Mouse (Mus musculus): ENCODE results near the gene Mafk. TPM values are rescaled to one million over a fixed set of nuclear protein-coding genes. Genes with fewer than 3 reads are reported as not detected.
"Not testable (repeated sequence)": the region's sequence is repeated elsewhere in the genome, so short reads cannot be mapped to it uniquely, and the experiment has no call there.

Mafk gene
- 10 to 100 TPM; 19.5 to 33.9 TPM for total RNA-seq (2021)
- long read RNA-seq, experiment 1, transcript Mafk-201 (3 exons, 2,849 nt): major isoform, 13 of 27 reads
- long read RNA-seq, experiment 1, partial matches to known transcripts: 1 of 27 reads
- long read RNA-seq, experiment 1, other reads (novel, unspliced or antisense): 13 of 27 reads
- long read RNA-seq, experiment 2, transcript Mafk-201 (3 exons, 2,849 nt): major isoform, 5 of 17 reads
- long read RNA-seq, experiment 2, partial matches to known transcripts: 2 of 17 reads
- long read RNA-seq, experiment 2, other reads (novel, unspliced or antisense): 10 of 17 reads

DNA sequence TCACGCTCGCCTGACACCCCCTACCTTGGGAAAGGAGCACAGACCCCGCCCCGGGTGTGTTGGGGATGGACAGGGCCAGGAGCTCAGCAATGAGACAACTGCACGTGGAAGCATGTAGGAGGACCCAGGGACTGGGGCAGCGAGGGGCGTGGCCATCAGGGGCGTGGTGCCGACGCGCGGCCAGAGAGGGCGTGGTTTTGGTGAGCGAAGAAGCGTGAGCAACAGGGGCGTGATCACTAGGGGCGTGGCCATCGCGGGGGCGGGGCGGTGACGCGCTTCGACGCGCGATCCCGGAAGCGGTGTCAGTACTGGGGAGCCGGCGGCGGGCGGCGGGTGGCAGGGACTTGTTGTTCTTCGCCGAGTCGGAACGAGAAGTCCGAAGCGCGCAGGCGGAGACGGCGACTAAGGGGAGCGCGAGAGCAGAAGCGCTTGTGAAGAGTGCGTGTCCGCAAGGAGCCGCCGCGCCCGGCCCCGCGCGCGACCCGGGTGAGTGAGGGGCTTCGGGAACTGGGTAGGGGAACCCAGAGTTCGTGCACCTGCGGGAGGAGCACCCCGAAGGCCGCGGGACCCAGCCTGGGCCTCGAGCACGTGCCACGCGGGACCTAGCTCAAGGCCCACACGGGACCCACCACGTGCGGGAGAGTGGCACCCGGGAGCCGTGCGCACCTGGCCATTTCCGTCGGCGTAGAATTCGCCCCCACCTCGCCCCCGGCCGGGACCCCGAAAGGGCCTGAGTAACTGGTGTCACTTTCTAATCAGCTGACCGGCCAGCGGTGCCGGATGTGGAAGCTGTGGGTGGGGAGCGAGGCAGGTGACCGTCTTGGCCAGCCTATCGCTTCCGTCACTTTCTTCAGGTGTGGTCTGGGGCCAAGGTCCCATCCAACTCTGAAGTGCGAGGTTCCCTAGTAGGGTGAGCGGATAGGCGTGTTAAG lies at the start of gene Mafk:
Gene Mafk (plus strand): TSS at position 287 of the 932 bp plus-strand sequence.
- DNase-seq (ENCODE audit: low spot score): peak; percentile 99

DNA sequence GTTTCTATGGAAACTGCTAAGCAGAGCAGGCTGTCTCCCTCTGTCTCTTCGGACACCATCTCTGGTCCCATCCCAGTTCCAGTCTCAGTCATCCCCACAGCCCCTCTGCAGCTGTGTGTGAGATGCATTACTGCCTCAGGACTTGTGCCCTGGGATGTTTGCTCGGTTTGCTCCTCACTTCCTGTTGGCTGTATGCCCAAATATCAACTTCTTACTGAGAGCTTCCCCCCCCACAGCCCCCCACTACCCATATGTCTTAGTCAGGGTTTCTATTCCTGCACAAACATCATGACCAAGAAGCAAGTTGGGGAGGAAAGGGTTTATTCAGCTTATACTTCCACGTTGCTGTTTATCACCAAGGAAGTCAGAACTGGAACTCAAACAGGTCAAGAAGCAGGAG lies 48.7 kb upstream of the Mafk start:
- not testable (repeated sequence) for DNase-seq (ENCODE audit: low spot score)

DNA sequence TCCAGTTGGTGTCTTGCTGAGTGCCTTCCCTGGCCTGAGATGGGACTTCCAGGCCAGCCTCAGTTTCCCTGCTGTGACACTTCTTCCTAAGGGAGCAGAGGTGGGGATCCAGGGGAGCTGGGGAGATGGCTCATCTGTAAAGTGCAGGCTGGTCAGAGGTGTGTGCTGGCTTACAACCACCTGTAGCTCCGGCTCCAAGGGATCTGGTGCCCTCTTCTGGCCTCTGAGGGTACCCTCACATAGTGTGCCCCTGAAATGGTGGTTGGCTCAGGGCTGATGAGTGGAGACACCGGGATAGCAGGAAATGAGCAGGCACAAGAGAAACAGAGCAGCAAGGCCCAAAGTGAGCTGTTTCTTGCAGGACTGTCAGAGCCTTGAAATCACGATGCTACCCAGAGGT lies 45.5 kb upstream of the Mafk start:
- DNase-seq (ENCODE audit: low spot score): peak; percentile 27

DNA sequence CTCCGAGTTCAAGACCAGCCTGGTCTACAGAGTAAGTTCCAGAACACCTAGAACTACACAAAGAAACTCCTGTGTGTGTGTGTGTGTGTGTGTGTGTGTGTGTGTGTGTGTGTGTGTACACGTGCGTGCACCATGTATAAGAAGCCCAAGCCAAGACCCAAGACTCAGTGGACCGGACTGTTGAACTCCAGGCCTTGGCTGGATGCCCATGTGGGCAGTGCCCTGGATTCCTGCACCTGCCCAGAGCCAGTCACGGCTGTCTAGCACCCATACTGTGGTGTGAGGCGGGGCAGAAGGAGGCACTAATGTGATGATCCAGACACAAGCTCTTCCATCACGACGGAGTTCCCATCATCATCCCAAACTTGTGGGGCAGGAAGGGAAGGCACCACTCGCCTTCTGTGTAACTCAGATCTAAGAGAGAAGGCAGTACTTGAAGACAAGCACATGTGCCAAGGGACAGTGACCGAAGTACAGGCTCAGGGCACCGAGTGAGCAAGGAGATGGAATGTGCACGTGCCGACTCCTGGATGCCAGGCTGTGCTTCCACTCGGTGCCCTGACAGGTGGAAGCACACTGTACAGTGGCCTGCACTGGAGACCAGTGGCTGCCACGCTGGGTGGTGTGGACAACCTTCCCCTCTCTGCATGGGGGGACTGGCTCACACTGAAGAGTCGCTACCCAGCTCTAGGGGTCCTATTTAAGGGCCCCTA lies 41.7 kb upstream of the Mafk start:
- no peak for DNase-seq (ENCODE audit: low spot score)

DNA sequence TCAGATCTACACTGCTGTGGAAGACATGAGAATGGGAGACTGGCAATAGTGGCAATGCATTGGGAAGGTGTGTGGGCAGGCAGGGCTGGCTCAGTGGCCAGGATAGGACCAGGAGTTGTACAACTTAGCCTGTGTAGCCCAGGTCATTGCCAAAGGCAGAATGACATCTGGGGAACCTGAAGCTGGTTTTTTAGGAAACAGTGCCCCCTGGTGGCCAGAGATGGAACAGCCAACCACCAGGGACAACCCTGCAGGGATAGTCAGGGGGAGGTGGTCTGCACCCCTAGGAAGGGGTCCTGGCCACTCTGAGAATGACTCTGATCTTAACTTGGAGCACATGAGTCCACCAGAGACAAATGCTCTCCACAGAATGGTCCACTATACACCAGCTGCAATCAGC lies 40.8 kb upstream of the Mafk start:
- DNase-seq (ENCODE audit: low spot score): peak; percentile 76

DNA sequence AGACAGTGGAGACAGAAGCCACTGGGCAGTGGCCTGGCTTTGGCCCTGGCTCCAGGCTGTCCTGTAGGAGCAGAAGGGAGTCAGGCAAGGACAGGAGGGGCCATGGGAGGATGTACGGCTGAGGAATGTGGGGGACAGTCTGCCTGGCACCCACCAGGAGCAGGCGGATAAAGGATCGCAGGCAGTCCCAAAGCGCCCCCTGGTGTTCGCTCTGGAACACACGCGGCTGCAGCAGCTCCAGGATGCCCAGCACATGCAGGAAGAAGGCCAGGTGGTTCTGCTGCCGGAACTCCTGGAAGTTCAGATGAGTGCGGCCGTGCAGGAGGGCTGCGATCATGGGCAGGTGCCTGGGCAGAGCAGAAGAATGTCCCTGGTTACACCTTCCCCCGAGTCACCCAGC lies 36.6 kb upstream of the Mafk start:
- peak; percentile 41 for DNase-seq (ENCODE audit: low spot score)

DNA sequence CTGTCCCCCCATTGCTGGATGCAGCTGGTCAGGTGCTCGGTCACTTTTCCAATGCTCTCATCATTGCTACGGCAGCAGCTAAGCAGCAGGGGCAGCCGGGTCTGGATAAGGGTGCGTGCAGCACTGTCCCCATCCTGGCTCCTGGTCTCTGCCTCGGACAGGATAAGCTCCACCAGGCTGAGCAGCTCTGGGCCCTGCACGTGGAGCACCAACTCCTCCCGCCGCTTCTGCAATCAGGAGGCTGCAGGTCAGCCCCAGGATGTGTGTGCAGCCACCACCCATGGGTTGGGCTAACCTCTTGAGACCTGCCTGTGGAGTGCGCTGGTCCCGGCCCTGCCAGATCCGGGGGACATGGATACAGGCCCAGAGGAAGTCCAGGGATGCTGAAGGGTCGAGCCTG lies 35.2 kb upstream of the Mafk start:
- DNase-seq (ENCODE audit: low spot score): no peak

DNA sequence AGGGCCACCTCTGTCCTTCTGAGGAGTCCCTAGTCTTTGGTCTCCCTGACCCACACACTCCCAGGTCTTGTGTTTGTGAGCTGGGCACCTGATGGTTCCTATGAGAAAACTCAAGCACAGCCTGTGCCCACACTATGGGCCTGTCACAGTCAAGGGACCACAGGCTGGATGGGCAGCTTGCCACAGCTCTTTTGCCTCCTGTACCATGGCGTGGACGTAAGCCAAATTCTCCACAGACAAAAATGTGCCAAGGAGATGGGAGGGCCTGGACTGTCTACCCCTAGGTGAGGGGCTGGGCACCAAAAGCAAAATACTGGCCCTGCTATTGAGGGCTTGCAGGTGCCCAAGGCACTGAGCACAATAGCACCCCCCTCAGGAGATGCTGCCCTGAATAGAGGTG lies 34.7 kb upstream of the Mafk start:
- no peak for DNase-seq (ENCODE audit: low spot score)

DNA sequence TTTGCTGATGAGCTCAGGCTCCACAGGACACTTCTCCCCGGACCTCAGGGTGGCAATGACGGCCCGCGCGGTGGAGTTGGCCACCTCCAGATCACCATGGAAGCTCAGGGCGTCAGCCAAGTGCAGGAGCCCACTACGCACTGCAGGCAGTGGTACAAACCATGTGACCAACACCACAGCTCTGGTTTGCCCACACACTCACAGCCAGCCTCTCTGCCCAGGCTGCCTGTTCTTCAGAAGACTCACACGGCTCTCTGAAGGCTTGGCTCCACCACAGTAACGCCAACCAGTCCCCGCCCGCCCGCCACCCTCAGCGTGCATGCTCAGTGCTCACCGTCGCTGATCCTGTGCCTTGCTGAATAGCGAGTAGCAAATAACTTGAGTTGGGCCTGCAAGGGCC lies 33.2 kb upstream of the Mafk start:
- DNase-seq (ENCODE audit: low spot score): no peak

DNA sequence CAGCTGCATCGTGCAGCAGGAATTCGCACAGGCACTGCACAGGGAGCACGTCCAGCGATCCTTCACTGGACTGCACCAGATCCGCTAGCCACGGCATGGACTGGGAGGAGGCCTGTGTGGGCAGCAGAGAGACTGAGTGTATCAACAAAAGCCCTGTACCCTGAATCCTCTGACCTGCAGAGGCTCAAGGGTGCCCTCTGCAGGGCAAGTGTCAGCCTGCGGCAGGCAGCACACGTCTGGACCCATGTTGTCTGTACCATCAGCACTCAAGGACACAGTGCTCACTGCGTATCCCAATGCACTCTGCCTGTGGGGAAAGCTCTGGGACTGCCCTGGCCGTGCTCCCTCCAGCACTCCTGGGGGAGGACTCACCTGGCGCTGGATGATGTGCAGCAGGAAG lies 27.0 kb upstream of the Mafk start:
- no peak for DNase-seq (ENCODE audit: low spot score)

DNA sequence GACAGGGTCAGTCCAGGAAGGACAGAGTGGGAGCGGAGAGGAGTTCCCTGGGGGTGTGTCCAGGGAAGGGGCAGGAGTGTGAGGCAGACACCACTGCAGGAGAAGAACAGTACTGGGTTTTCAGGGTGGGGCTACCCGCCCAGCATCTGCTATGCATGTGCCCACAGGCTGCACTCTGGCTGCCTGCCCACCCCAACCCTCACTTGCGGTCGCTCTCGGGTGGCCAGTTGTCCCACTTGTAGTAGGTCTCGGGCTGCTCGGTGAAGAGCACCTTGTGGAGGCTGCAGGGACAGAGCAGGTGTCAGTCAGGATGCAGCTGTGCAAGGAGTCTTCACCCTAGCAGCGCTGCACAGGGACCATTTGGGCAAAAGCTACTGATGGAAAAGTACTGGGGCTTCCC lies 23.1 kb upstream of the Mafk start:
- no peak for DNase-seq (ENCODE audit: low spot score)

DNA sequence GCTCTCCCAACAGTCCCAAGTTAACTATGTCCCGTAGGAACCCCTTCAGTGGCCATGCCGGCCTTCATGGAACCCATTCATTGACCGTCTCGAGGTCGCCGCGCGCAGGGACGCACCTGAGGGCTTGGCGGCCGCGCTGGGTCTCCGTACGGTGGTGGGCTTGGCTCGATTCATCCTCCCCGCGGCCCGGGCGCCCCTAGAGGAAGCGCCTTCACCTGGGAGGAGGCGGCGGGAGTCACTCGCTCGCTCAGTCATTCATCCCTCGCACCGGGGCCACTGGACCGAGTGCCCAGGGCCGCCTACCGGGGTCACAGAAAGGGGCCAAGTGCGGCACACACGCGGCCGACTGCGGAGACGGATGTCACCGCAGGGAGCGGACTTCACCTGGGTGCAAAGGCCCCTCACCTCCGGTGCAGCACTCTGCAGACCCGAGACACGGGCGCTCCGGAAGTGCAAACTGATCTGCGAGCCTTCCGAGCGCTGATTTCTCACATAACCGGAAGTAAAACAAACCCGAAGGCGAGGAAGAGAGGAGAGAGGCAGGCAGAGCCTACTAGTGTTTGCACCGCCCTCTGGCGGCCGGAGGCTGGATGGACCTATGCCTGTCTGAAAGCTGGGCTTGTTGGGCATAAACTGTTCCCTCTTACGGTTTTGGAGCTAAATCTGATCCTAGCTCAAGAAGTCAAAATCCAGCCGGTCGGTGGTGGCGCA lies 15.9 kb upstream of the Mafk start, which contains the start of gene Ints1:
Gene Ints1 (minus strand): TSS at position 459 of the 711 bp plus-strand sequence.
- peak; percentile 95 for DNase-seq (ENCODE audit: low spot score)

DNA sequence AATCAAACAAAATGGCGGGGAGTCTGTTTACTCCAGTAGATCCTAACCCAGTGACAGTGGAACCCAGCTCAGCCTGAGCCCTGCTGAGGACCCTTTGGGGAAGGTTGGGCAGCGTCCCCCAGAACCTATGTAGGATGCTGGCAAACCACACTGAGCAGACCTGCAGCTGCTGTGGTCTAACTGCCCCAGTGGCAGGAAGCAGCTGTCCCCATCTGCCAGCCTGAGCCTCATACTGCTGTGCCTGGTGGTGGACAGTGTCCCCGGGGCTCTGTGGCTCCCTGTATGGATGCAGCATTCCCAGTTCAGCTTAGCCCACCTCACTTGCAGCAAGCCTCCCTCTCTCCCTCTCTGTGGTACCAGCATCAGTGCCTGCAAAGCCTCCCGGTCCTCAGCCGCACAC lies 14.3 kb upstream of the Mafk start:
- no peak for DNase-seq (ENCODE audit: low spot score)

DNA sequence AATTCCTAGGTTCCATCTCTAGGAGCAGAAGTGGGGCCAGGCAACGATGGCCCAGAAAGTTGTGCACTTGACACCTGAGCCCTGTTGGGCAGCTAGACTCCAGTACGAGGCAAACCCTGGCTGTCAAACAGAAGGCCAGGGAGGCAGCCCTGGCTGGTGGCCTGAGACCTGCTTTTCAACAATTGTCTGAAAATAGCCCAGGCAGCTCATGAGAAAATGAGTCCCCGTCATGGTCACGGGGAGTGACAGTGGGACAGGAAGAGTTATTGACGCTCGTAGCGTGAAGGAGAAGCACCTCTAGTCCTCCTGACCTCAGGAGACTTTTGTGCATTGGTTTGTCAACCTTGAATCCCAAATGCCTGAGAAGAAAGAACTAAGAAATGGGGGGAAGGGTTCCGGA lies 9.9 kb upstream of the Mafk start:
- peak; percentile 59 for DNase-seq (ENCODE audit: low spot score)

DNA sequence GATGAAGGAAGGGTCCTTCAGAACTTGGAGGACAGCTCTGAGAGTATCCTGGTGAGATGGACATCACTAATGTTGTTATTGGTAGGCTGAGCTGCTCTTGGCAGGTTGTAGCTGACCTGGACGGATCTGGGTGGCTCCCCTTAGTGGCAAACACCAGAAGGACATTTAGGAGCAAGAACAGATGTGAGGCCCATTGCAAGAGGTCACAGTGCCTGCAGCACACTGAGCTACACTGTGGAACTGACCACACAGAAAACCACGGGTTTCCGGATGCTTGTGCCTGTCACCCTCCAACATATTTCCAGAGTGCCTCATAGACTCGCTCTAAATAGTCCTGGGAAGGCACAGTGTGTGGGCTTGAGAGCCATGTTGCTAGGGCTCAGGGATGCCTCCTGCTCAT lies 1.8 kb upstream of the Mafk start:
- no peak for DNase-seq (ENCODE audit: low spot score)

DNA sequence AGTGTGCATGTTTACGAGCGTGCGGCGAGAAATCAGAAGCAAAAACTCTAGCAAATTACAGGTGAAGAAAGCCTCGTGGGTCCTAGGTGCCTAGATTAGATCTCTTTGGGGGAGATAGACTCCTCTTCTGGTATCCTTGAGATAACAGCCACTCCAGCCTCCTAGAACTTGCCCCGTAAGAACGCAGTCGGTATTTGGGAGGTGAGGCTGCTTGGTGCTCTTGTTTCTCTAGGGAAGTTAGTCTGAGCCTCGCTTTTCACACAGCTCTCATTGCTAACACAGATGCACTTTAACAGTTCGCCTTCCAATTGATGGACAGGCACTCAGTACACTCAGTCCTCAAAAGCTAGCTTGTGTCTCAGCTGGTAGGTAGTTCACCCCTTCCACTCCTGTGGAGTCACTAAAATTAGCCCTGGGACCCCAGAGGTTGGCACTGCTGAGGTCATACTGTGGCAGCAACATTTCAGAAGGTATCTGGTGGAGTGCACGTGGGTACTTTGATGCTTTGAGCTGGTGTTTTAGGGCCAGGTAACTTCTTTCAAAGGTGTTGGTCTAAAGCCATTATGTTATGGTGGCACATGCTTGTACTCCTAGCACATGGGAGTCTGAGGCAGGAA lies 954 bp downstream of the Mafk start:
- DNase-seq (ENCODE audit: low spot score): peak; percentile 14

DNA sequence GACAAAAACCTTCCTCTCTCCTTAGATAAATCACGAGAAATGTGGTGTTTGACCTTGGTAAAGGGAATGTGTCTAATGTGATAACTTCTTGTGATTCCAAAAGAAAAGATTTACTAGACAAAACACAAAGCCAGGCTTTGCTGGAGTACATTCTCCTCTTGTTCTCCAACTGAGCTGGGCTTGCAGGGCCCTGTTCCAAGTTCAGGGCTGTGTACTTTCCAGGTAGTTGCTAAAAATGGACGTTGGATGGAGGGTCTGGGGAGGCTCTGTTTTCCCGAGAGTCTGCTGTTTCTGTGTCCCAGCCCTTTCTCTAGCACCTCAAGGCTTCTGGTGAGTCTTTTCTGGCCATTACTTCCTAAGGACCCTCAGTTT lies 1.6 kb downstream of the Mafk start:
- peak; percentile 24 for DNase-seq (ENCODE audit: low spot score)

DNA sequence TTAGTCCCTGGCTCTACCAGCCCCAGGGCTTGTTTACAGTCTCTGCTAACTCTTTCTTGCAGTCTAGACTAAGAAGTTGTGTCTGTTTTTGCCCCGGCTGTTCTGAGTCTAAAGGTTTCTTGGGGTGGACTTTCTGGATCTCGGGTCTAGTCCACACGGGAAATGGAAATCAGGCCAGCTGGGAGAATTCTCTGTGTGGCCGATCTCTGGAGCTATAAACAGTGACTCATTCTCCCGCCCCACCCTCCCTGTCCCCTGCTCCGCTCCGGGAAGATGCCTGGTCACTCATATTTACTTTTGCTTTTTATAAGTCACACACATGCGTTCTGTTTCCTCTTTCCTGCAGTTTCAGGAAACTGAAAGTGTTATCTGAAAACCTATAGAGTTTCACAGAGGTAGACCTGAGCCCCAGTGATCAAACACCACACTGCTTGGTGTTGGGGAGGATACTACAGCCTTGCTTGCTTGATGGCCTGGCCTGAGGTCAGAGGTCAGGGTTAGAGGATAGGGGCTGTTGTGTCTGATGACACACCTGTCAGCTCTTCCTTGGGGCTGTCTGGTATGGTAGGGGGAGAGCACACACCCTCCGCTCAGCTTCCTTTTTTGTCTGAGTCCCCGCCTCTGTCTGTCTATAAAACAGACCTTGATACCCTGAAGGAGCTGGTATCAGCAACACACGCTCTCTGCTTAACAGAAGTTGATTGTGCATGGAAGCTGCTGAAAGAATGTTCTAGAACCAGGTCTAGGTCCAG lies 2.2 kb downstream of the Mafk start:
- peak; percentile 69 for DNase-seq (ENCODE audit: low spot score)

DNA sequence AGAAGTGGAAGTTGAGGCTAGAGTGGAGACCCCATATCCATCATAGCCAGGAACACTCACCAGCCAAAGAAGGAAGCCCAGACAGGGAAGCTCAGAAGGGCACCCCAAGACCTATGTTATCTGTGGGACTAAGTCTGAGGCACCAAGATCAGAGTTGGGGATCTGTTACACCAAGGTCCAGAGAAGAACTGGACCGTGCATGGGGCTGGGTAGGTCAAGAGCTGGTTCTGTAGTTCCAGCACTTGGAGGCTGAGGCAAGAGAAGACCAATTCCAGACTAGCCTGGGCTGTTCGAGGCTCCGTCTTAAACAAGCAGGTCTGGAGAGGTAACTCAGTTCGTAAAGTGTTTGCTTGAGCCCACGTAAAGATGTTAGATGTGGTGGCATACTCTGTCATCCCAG lies 2.8 kb downstream of the Mafk start:
- DNase-seq (ENCODE audit: low spot score): no peak

DNA sequence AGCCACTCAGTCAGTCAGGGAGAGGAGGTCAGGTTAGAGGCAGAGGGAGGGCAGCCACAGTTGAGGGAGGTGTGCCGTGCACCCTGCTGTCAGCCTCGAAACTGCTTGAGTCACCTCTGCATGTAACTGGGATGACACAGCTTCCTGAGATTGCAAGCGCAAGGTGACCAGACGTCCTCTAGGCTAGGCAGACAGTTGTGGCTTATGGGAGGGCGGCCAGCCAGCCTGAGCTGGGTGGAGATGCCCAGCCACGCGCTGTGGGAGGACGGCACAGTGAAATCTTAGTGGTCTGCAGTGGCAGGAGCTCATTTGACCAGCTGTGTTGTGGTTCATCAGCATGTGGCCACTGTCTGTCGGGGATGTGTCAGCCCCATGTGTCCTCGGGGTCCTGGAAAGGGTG lies 3.6 kb downstream of the Mafk start:
- peak; percentile 69 for DNase-seq (ENCODE audit: low spot score)

Data from gastrocnemius, adult 18-20 months (tissue).